Mouse (Mus musculus) hindbrain, embryonic 16.5 days (tissue): ENCODE measurements around the gene Nceh1. TPM values are rescaled to one million over a fixed set of nuclear protein-coding genes. Genes with fewer than 3 reads are reported as not detected.
A peak's percentile ranks its signal among the peaks of the same experiment; 100 is the strongest.

Source experiments
- ATAC-seq: fragments of 200-750 bp; cut with Nextera tagmentation; 2 replicates; pipeline ENCODE4 v1.8.0; 2017; ENCODE audit warnings: moderate TSS enrichment, moderate library complexity
- H3K27ac ChIP-seq: fragments of 300-500 bp; sonication (generic); 2 replicates; pipeline ENCODE4 v1.5.1; 2014; ENCODE audit warnings: low read depth, mild to moderate bottlenecking, control low read depth, low read length, moderate library complexity
- H3K27me3 ChIP-seq: fragments of 300-500 bp; sonication (generic); replicated peaks from 2 replicates; pipeline ENCODE4 v1.6.1; 2014; ENCODE audit warnings: low read length; ENCODE audit not compliant: control insufficient read depth, insufficient read depth
- H3K36me3 ChIP-seq: fragments of 300-500 bp; sonication (generic); 2 replicates; pipeline ENCODE4 v1.6.1; 2014; ENCODE audit warnings: mild to moderate bottlenecking, low read length, moderate library complexity, mixed read lengths; ENCODE audit not compliant: control insufficient read depth, insufficient read depth
- H3K4me1 ChIP-seq: fragments of 300-500 bp; sonication (generic); 2 replicates; pipeline ENCODE4 v1.6.1; 2014; ENCODE audit warnings: low read depth, low read length; ENCODE audit not compliant: control insufficient read depth, insufficient read depth
- H3K4me2 ChIP-seq: fragments of 300-500 bp; sonication (generic); 2 replicates; pipeline ENCODE4 v1.6.1; 2014; ENCODE audit warnings: mild to moderate bottlenecking, low read length, control low read depth, moderate library complexity
- H3K4me3 ChIP-seq: fragments of 300-500 bp; sonication (generic); 2 replicates; pipeline ENCODE4 v1.5.1; 2014; ENCODE audit warnings: mild to moderate bottlenecking, low read length, control low read depth, moderate library complexity
- H3K9ac ChIP-seq: fragments of 300-500 bp; sonication (generic); 2 replicates; pipeline ENCODE4 v1.6.1; 2014; ENCODE audit warnings: low read depth, mild to moderate bottlenecking, control low read depth, low read length, moderate library complexity
- H3K9me3 ChIP-seq: fragments of 300-500 bp; sonication (generic); 2 replicates; pipeline ENCODE4 v1.6.1; 2014; ENCODE audit warnings: mild to moderate bottlenecking, low read length, moderate library complexity; ENCODE audit not compliant: control insufficient read depth
- whole genome bisulfite sequencing: fragments of 180-500 bp; shearing (Covaris S2); extraction: QIAGEN DNeasy Blood & Tissue Kit; methylation state at CpG from one replicate; pipeline ENCODE4 v1.1.7; 2014; 5-methylcytosine and 5-hydroxymethylcytosine counted together
- polyA plus RNA-seq: library from polyadenylated mRNA; unstranded; fragments of >200 nt; fragmentation: Nextera tagmentation; extraction: Ambion mirVana; gene quantifications from 2 replicates; pipeline ENCODE4 v1.2.1, GENCODE M21; 2015

Nceh1 gene
- polyA plus RNA-seq, result 18.6 and 25.1 TPM in 2 replicates

DNA sequence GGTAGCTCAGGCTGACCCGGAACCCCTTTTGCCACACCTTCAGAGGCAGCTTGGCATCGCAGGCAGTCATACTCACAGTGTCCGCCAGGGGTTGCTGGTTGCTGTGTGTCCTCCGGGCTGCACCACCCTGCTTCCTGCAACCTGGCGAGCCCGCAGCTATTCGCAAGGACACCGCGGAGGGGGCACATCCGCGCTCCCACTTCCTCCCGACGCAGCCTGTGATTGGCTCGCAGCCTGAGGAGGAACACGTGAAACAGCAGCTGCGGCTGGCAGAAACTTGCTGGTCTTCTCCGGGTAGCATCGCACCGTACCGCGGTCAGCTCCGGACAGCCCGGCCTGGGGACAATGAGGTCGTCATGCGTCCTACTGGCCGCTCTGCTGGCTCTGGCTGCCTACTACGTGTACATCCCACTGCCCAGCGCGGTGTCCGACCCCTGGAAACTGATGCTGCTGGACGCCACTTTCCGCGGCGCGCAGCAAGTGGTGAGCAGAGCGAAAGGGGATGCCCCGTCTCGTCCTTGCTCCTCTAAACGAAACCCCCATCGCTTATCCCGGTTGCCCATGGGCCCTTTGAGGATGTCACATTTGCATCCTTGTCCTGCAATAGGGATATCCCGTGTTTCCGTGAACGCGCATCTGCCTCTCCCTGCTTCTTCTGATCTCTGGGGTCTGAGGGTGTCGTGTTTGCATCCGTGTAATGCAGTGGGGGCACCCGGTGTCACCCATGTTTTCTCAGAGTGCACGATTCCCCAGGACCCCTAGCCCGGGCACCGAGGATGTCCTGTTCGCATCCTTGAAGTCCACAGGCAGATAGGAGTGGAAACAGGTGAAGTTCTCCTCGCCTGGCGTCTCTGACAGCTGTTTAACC, at the start of gene Nceh1:
TSS of gene Nceh1 (plus strand) at position 233 of the 868 bp plus-strand sequence.
- Histone ChIP-seq H3K27ac (peak within 1 kb of the TSS; percentile 55), H3K4me1 (no peaks in the 10 kb centered on the region; the same call in 1 of the 2 replicates), H3K27me3 (no peaks in the 10 kb centered on the region), H3K36me3 (no peaks in the 10 kb centered on the region), H3K9ac (peak within 1 kb of the TSS; percentile 80), H3K9me3 (no peaks in the 10 kb centered on the region), H3K4me3 (peak within 1 kb of the TSS; percentile 74), H3K4me2 (peak within 1 kb of the TSS; percentile 76)
- under 1% methylated on average over 54 of the region's 54 CpGs for WGBS
- ATAC-seq, result peak; percentile 99

DNA sequence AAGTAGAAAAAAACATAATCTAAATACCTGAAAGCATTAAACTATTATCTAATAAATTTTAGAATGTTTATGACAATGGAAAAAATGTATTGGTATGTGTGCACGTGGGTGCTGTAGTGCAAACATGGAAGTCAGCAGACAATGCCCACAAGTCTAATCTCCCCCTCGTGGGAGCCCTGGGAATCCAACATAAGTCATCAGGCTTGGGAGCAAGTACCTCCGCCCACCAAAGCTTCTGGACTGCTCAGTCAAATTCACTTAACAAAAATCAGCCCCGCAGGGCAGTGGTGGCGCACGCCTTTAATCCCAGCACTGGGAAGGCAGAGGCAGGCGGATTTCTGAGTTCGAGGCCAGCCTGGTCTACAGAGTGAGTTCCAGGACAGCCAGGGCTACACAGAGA, 42.7 kb upstream of the Nceh1 start:
- Histone ChIP-seq H3K9ac (no peak overlapping the region), H3K27me3 (no peaks in the 10 kb centered on the region), H3K4me3 (no peak overlapping the region), H3K4me2 (no peak overlapping the region), H3K27ac (no peak overlapping the region), H3K4me1 (no peaks in the 10 kb centered on the region), H3K36me3 (no peaks in the 10 kb centered on the region), H3K9me3 (no peaks in the 10 kb centered on the region)
- ATAC-seq, result no peak
- 90% methylated on average over 8 of the region's 8 CpGs for WGBS

DNA sequence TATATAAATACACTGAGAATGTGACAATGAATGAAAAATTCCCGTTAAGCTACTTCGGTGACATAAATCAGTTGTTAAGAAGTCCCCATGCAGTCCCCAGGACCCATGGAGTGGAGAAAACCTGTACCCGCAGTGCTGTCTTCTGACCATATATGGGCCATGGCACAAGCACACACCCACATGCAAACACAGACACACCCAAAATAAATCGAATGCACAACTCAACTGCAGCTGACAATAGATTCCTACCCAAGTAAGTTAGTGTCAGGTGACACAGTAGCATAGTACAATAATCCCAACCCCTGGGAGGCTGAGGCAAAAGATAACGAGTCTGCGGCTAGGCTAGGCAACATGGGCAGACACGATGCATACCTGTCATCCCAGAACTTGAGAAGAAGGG, 39.2 kb upstream of the Nceh1 start:
- H3K27ac ChIP-seq, result no peak overlapping the region
- H3K9me3 ChIP-seq, result no peaks in the 10 kb centered on the region
- no peak overlapping the region for H3K4me2 ChIP-seq
- ATAC-seq, result no peak
- H3K4me1 ChIP-seq, result no peaks in the 10 kb centered on the region
- H3K27me3 ChIP-seq, result no peaks in the 10 kb centered on the region
- H3K9ac ChIP-seq, result no peak overlapping the region
- no peaks in the 10 kb centered on the region for H3K36me3 ChIP-seq
- no peak overlapping the region for H3K4me3 ChIP-seq
- 93% methylated on average over 7 of the region's 7 CpGs for WGBS

DNA sequence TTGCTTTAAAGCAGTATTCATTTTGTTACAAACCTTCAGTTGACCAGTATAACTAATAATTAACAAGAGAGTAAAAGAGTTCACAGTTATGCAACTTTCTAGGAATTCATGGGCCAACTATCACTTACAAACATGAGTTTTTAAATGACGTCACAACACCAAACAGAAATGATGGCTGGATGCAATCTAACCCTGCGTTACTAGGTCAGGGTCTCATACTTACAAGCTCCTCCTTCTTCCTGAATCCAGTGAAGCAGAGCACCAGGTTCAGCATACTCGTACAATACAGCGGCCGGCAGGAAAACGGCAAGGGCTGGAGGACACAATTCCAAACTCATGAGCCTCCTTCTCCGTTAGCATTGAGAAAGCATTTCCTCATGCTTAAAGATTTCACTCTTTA, 37.0 kb upstream of the Nceh1 start:
- H3K36me3 ChIP-seq, result no peaks in the 10 kb centered on the region
- no peak overlapping the region for H3K4me3 ChIP-seq
- H3K4me2 ChIP-seq, result no peak overlapping the region
- no peak overlapping the region for H3K27ac ChIP-seq
- no peak for ATAC-seq
- 92% methylated on average over 7 of the region's 7 CpGs for WGBS
- H3K9ac ChIP-seq, result no peak overlapping the region
- H3K4me1 ChIP-seq, result no peaks in the 10 kb centered on the region
- H3K27me3 ChIP-seq, result no peaks in the 10 kb centered on the region
- H3K9me3 ChIP-seq, result no peaks in the 10 kb centered on the region

DNA sequence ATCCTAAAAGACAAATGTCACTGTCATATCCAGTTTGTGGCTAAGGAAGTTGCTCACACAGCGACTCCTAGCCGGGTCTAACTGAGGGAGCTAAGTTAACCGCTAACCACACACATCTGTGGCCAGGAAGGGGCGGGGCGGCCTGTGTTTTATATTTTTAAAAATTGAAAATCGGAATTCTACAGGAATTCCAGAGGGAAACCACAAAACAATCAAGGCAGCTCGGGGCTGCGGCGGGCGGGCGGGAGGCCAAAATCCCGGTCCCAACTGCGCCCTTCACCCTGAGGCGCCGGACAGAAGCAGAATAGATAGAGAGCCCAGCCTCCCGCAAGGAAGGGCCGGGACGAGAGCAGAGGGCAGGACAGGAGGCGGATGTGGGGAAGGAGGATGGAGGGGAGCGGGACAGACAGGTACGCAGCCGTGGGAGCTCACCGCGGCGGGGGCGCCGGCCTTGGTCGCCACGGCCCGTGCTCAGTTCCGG, 29.5 kb upstream of the Nceh1 start:
- Histone ChIP-seq H3K9ac (peak overlapping the region; percentile 61), H3K4me3 (peak overlapping the region; percentile 69), H3K4me2 (peak overlapping the region; percentile 81), H3K36me3 (no peaks in the 10 kb centered on the region), H3K27me3 (no peaks in the 10 kb centered on the region), H3K4me1 (peaks cover 5% of the 10 kb centered on the region), H3K9me3 (no peaks in the 10 kb centered on the region), H3K27ac (no peak overlapping the region)
- peak; percentile 65 for ATAC-seq
- WGBS, result under 1% methylated on average over 28 of the region's 31 CpGs

DNA sequence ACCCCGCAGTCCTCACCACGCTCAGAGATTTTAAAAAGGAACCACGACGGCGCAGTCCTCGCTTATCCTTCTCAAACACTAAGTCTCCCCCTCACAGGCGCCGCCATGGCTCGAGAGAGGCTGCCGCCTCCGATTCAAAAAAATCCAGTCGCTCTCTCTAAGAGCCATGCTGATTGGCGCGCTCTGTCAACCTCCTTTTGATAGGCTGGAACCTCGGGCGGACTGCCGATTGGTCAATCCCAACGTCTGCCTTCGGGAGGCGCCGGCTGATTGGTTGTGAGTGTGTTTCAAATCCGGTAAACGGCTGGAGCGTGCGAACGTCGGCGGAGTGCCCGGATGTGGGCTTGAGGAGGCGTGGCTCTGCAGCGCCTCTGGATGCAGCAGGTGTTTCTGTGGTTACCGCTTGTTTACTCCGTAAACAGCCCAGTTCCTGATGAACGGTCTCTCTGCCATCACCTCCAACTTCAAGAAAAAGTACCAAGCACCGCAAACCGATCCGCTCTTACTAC, 29.0 kb upstream of the Nceh1 start, which contains the start of gene Ect2:
TSS of gene Ect2 (minus strand) at position 178 of the 509 bp plus-strand sequence.
- Histone ChIP-seq H3K4me1 (peaks cover 5% of the 10 kb centered on the region), H3K4me3 (peak within 1 kb of the TSS; percentile 69), H3K27ac (no peak within 1 kb of the TSS)

DNA sequence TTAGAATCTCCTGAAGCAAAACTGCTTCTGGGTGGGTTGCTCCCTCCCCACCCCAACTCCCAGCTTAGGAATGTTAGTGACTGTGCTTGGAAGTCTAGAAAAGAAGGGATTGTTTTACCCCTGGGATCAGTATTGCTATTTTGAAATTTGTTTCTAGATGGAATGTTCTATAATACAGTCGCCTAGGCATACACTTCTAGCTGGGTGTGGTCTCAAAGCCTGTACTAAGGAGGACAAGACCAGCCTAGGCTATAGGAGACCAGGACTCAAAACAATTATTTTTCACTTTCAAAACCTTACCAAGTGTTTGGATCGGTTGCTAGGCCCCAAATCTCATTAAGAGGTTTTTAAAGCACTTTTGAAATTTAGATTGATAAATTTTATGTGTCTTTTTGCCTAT, 28.5 kb upstream of the Nceh1 start:
- Histone ChIP-seq H3K27me3 (no peaks in the 10 kb centered on the region), H3K9me3 (no peaks in the 10 kb centered on the region), H3K27ac (no peak overlapping the region), H3K4me2 (peak overlapping the region; percentile 59), H3K9ac (peak overlapping the region; percentile 53), H3K4me3 (peak overlapping the region; percentile 69), H3K36me3 (no peaks in the 10 kb centered on the region), H3K4me1 (peaks cover 5% of the 10 kb centered on the region)
- 67% methylated on average over 2 of the region's 2 CpGs for WGBS
- peak; percentile 15 for ATAC-seq

More for the DNA sequence above, 29.0 kb upstream of the Nceh1 start, which contains the start of gene Ect2:
- H3K9me3 ChIP-seq, result no peaks in the 10 kb centered on the region
- H3K9ac ChIP-seq, result peak within 1 kb of the TSS; percentile 61
- WGBS, result under 1% methylated on average over 37 of the region's 37 CpGs
- no peaks in the 10 kb centered on the region for H3K36me3 ChIP-seq
- peak within 1 kb of the TSS; percentile 81 for H3K4me2 ChIP-seq
- no peaks in the 10 kb centered on the region for H3K27me3 ChIP-seq
- ATAC-seq, result peak; percentile 100

DNA sequence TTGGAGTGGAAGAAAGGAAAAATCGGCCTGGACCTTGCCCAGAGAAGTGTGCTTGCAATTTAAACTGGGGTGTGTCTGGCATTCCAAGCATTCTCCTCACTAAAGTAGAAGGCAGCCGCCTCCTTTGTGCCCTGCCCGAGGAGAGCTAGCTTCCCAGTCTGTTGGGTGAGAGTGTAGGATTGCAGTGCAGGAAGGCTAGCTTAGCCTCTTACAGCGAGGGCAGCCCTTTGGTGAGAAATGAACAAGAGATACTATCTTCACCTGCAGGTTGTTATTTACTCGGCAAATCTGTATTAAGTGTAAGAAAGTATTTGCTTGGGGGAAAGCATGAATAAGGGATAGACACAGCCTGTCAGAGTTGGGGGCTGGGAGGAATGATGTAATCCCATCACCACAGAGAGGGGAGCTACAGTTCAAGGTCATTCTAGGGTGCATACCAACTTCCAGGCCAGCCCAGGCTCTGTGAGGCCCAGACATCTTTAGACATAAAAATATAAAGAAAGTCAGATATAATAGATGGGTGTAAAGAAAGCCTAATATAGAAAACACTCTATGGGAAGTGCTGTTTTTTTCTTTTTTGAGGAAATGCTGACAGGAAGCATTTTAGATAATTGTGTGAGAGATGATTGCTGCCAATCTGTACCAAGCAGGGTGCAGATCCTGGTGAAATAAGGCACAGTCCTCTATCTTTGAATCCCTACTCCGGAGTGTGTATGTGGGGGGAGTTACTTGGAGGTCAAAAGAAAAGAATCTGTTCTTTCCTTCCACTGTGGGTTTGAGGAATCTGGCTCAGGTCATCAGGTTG, 27.5 kb upstream of the Nceh1 start:
- no peak overlapping the region for H3K9ac ChIP-seq
- 18% methylated on average over 6 of the region's 6 CpGs for WGBS
- no peak overlapping the region for H3K4me2 ChIP-seq
- no peaks in the 10 kb centered on the region for H3K9me3 ChIP-seq
- H3K27me3 ChIP-seq, result no peaks in the 10 kb centered on the region
- no peak overlapping the region for H3K4me3 ChIP-seq
- no peak for ATAC-seq
- H3K36me3 ChIP-seq, result no peaks in the 10 kb centered on the region
- peaks cover 5% of the 10 kb centered on the region for H3K4me1 ChIP-seq
- H3K27ac ChIP-seq, result no peak overlapping the region
